Mouse (Mus musculus): ENCODE results near the gene Iqsec2. TPM values are rescaled to one million over a fixed set of nuclear protein-coding genes. Genes with fewer than 3 reads are reported as not detected.

Iqsec2 gene
- total RNA-seq (2021) = 100 to 1,000 TPM; 149 to 161 TPM

- DNase-seq (ENCODE audit: low spot score in 2 of 2) = no peak
- intact Hi-C loops (cut with DNase I) = no loop called here
Measured at GRCm38 (mm10) chrX:152143941-152144741, at the start of gene Iqsec2. Gene Iqsec2, plus strand, starts transcription at chrX:152144268.

GRCm38 (mm10) chrX:152097572-152097971 is 46.5 kb upstream of the Iqsec2 start:
- peak in 1 of 2 experiments; percentile 60 for DNase-seq (ENCODE audit: low spot score in 2 of 2)
- intact Hi-C loops (cut with DNase I) = loop anchor here (5.0 kb wide), 1 partner anchor 35 kb away; no protein-coding TSS in a partner anchor

DNA sequence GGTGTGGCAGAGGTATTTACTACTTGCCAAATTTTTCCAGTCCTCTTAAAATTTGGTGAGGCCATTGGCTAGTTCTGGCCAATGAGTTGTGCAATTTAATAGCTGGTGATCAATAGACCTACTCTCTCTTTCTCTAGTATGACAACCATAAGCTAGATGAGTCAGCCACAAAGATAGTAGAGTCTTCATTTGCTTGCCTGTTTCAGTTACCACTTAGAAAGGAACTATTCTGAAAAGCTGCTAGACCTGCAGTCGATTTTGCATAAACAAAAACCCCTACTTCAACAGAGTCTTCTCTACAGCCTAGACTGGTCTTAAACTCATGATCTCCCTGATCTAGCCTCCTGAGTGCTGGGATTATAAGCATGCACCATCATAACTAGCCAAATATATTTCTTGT is 22.4 kb upstream of the Iqsec2 start:
- DNase-seq (ENCODE audit: low spot score in 2 of 2) = no peak
- intact Hi-C loops (cut with DNase I) = no loop called here

DNA sequence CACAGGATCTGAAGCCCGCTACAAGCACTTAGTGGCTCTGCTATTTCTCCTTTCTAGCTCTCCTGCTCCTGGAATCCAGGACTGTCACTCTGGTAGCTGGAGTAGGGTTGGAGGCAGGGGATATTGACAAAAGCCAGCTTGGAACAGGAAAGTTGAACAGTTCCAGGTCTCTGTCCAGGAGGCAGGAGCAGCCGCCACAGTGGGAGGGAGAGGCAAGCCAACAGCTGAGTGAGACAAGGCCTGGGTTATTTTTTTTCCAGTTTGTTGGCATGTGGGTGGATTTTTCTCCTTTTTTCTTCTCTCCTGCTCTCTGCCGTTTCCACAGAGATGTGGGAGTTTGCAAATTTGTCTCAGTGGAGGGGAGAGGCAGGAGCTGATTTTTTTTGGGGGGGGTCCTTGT is 13.3 kb upstream of the Iqsec2 start:
- DNase-seq (ENCODE audit: low spot score in 2 of 2) = peak; percentile 32 to 80
- intact Hi-C loops (cut with DNase I) = loop anchor here (2.0 to 5.0 kb wide), 2 partner anchors 16 to 33 kb away; no protein-coding TSS in a partner anchor

- intact Hi-C loops (cut with DNase I) = loop anchor here (5.0 kb wide), 1 partner anchor 35 kb away; no protein-coding TSS in a partner anchor
- no peak for DNase-seq (ENCODE audit: low spot score in 2 of 2)
Measured at GRCm38 (mm10) chrX:152132029-152132428, 12.0 kb upstream of the Iqsec2 start.

DNA sequence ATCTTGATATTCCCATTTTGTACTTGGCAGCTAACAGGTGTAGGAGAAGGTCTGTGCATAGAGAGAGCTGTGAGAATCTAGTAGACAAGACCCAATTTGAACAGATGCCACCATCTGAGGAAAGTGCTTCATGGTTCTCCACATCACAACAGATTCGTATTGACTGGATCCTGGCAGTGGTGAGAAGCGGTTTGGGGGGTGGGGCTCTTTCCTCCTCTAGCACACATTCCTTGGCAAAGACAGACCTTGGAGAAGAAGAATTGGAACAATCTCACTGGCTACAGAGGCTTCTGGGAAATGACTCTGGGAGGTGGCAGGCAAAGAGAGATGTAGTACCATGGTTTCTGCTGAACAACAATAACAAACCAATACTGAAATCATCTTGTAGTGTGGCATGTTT is 8.9 kb upstream of the Iqsec2 start:
- intact Hi-C loops (cut with DNase I) = no loop called here
- DNase-seq (ENCODE audit: low spot score in 2 of 2) = no peak

GRCm38 (mm10) chrX:152144742-152145214 is 710 bp downstream of the Iqsec2 start:
- no peak for DNase-seq (ENCODE audit: low spot score in 2 of 2)
- intact Hi-C loops (cut with DNase I) = loop anchor here (5.0 kb wide), 1 partner anchor 197 kb away; no protein-coding TSS in a partner anchor

DNA sequence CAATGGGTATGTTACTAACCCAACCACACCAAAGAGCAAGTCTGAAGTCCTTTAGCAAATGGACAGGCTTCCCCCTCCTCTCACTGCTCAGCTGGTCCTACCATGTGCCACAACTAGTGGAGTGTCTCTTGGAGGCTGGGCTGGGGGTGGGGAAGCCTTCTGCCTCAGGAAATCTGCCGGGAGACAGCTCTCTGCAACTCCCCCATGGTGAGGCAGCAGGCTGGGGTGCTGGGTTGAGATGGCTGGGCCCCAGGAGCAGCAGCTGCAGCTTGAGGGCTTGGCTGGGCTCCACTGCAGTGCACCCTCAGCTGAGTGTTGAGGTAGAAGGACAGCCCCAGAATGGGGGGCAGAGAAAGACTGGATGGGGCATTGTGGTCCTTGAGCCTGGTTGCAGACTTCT is 2.1 kb downstream of the Iqsec2 start:
- intact Hi-C loops (cut with DNase I) = loop anchor here (2.0 to 5.0 kb wide), 4 partner anchors 15 to 199 kb away; partner anchors contain the start of genes Ribc1 and Smc1a
- DNase-seq (ENCODE audit: low spot score in 2 of 2) = peak; percentile 59 to 87

DNA sequence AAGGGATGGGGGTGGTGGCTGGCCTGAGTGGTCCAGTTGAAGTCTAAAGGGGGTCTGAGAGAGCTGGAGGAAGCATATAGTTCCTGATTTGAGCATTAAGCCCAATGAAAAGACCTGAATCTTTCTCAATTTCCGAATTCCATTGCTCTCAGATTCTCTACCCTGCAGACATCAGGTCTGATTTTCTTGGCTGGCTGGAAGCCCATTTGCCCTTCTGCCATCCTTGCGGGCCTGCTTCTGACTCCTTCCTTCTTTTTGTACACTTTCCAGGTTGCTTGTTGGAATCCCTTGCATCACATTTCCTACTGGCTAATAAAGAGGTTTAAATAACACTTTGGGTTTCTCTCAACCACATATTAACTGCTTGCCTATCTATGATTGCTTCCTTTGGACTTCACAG is 2.6 kb downstream of the Iqsec2 start:
- no peak for DNase-seq (ENCODE audit: low spot score in 2 of 2)
- intact Hi-C loops (cut with DNase I) = loop anchor here (1.0 to 5.0 kb wide), 5 partner anchors 16 to 199 kb away; partner anchors contain the start of genes Ribc1 and Smc1a

- intact Hi-C loops (cut with DNase I) = loop anchor here (1.0 to 5.0 kb wide), 5 partner anchors 17 to 200 kb away; partner anchors contain the start of genes Ribc1 and Smc1a
Measured at GRCm38 (mm10) chrX:152147451-152148116, 3.5 kb downstream of the Iqsec2 start.

DNA sequence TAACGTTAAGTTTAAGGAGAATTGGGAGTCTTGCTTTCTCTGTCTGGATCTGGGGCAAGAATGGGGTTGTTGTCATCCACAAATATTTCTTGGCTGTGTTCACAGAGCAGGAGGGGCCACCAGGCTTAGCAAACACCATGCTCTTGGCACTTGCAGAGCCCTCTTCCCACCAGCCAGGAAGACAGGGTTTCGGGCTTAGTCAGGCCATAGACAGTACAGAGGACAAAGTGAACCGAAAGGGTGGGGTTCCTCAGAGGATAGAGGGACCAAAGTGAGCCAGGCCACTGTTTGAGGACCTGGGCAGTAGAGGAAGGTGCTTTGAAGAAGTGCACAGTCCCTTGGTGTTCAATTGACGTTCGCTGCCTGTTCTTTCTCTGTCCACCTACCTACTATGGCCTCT is 4.6 kb downstream of the Iqsec2 start:
- intact Hi-C loops (cut with DNase I) = loop anchor here (5.0 kb wide), 1 partner anchor 201 kb away; no protein-coding TSS in a partner anchor
- no peak for DNase-seq (ENCODE audit: low spot score in 2 of 2)

More at GRCm38 (mm10) chrX:152147451-152148116, 3.5 kb downstream of the Iqsec2 start:
- DNase-seq (ENCODE audit: low spot score in 2 of 2) = peak; percentile 70 to 83

DNA sequence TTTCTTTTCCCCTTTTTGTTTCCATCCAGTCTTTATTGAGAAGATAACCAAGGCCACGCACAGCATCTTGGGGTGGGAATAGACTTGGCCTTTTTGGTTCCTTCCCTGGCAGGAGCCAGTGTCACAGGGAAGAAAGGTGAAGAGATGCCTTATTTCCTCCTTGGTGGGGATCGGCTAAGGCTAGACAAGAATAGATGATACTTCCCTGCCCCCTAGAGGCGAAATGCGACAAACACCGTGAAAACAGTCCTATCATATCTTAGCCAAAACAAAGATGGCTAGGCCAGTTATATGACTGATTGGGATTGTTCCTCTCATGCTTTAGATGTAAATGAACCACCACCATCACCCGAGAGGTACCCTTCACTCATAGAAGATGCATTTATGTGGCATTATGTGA is 7.6 kb downstream of the Iqsec2 start:
- intact Hi-C loops (cut with DNase I) = loop anchor here (5.0 kb wide), 1 partner anchor 104 kb away; no protein-coding TSS in a partner anchor
- DNase-seq (ENCODE audit: low spot score in 2 of 2) = peak in 1 of 2 experiments; percentile 31

- DNase-seq (ENCODE audit: low spot score in 2 of 2) = no peak
- intact Hi-C loops (cut with DNase I) = no loop called here
Measured at GRCm38 (mm10) chrX:152158294-152158693, 14.2 kb downstream of the Iqsec2 start.

DNA sequence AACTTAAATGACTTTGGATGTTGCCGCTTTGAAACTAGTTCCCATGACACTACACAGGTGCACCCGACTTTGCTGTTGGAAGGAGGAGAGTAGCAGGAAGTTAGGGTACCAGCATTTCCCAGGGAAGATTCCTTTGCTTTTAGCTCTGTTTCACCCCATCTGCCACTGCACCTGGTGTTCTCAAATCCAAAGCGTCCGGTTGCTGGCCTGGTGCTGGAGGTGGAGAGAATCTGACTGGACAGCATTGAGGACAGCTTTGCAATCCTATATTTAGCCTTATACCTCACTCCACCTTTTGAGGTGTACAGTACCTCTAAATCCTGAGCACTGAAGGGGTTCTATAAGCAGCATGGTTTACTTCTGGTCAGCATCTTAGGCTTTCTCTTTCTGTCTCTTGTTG is 17.3 kb downstream of the Iqsec2 start:
- intact Hi-C loops (cut with DNase I) = no loop called here
- no peak for DNase-seq (ENCODE audit: low spot score in 2 of 2)

DNA sequence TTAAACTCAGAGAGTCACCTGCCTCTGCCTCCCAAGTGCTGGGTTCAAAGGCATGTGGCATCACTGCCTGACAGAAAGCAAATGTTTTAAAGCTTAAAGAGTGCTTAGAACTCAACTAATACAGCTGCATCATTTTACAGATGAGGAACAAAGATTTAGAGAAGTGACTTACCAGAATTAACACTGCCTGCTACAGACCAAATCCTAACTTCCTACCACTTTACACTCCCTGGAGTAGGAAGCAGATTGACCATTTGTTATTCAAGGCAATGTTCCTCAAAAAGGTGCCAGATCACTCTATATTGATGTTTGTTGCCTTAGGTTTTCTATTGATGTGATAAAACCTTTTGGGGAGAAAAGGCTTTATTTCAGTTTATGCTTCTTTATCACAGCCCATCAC is 20.0 kb downstream of the Iqsec2 start:
- intact Hi-C loops (cut with DNase I) = no loop called here
- no peak for DNase-seq (ENCODE audit: low spot score in 2 of 2)

GRCm38 (mm10) chrX:152166161-152166560 is 22.1 kb downstream of the Iqsec2 start:
- intact Hi-C loops (cut with DNase I) = no loop called here
- DNase-seq (ENCODE audit: low spot score in 2 of 2) = no peak

- intact Hi-C loops (cut with DNase I) = no loop called here
- no peak for DNase-seq (ENCODE audit: low spot score in 2 of 2)
Measured at GRCm38 (mm10) chrX:152168521-152168920, 24.5 kb downstream of the Iqsec2 start.

DNA sequence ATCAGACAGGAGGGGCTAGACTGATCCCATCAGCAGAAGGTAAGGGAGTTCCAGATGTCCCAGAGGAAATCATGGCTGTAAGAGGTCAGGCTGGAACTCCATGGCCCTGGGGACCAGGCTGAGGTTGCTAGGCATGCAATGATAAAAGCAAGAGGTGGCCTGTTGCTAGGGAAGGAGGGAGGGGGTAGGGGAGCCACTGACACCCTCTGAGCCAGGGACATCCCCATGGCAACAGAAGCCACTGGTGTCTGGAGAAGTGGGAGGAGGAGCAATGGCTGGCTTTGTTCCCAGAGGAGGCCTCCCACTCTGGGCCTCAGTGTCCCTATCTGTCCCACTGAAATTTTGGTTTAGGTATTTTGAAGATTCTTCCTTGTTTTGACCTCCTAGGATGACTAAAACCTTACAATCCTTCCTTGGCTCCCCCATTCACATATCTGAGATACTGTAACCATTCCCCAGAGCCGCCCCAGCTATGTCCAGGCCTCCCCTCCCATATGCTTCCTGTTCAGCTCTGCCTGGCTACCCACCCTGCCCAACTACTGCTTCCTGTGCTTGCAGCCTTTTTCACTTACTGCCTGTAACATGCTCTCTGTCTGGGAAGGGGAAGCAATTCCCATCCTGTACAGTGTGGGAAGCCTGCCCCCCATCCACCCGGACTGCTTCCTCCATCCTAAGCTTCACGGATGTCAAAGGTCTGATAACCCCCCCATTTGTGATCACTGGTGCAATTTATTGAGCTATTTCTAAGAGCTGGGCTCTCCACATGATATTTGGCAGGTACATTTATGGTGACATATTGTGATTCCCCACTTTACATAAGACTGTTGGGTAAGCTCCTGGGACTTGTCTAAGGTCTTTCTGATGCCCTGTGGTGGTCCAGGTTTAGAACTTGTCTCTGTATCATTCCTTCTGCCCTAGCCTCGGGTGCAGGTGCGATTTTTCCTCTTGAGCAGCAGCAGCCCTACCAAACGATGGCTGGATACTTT is 27.3 kb downstream of the Iqsec2 start:
- peak in 1 of 2 experiments; percentile 48 for DNase-seq (ENCODE audit: low spot score in 2 of 2)
- intact Hi-C loops (cut with DNase I) = no loop called here

DNA sequence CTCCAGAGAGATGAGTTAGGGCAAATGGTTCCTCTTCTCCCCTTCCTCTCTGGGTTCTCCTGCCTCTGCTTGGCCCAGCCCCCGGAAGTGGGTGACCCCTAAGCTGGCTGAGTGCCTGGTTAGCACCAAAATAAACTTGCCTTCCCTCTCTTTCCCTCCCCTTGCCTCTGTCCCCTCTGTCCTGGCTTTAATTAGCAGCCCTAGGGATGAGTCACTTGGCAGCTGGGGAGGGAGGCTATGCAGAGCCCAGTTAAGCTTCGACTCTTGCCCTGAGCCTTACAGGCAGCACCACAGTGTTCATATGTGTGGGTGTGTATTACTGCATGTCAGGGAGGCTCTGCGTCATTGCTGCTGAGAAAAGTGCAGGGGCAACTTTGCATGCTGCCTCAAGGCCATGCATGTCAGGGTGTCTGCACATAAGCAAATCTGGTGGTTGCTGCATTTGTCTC is 28.4 kb downstream of the Iqsec2 start:
- intact Hi-C loops (cut with DNase I) = no loop called here
- peak in 1 of 2 experiments; percentile 50 for DNase-seq (ENCODE audit: low spot score in 2 of 2)

All from left cerebral cortex, postnatal 25 days (tissue).